Mouse (Mus musculus) small intestine, adult 2 months (tissue): Measurements from ENCODE around the gene Gapvd1.

Source experiments
- CTCF ChIP-seq: fragments of 200-500 bp; IDR thresholded peaks from 2 replicates; pipeline ENCODE4 v1.5.1; 2012; ENCODE audit warnings: low read depth, mild to moderate bottlenecking, control low read depth, inconsistent platforms, low read length, moderate library complexity, mixed read lengths; ENCODE audit not compliant: insufficient replicate concordance, insufficient read length; ENCODE audit errors: extremely low read depth
- POLR2A ChIP-seq: fragments of 200-500 bp; IDR thresholded peaks from 2 replicates; pipeline ENCODE4 v1.6.1; 2012; ENCODE audit warnings: low read depth, mild to moderate bottlenecking, control low read depth, inconsistent platforms, low read length, moderate library complexity

- TF ChIP-seq CTCF: no peak
- TF ChIP-seq POLR2A: no peak
These were observed 43.1 kb downstream of the Gapvd1 start for GRCm38 (mm10) chr2:34711904-34712303.
